Mouse (Mus musculus) erythroblast, embryonic 14.5 days (primary cell): ENCODE measurements around the gene Rab42.

Experiments used
- GATA1 ChIP-seq: IDR thresholded peaks from 2 replicates; pipeline ENCODE4 v1.6.1; 2012; ENCODE audit warnings: low read length, inconsistent platforms, mixed read lengths
- TAL1 ChIP-seq: IDR thresholded peaks from 3 replicates; pipeline ENCODE4 v1.6.1; 2012; ENCODE audit warnings: low read length, inconsistent platforms, mixed read lengths

DNA sequence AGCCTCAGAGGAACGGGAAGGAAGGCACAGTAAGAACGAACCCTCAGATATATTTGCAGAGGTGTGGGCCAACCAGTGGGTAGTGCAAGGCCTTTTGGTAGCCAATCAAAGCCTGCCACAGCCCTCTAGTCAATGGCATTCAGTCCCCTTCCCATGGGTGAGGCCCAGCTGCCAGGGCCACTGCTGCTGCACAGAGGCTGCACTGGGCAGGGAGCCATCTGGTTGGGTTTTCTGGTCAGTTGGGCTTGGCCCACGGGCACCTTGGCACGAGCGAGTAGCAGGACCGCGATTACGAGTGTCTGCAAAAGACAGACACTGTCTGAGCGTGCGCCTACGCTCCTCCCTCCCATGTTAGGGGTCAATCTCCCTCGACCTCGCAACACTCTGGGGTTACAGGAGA is 35.8 kb upstream of the Rab42 start:
- TF ChIP-seq GATA1 (no peak), TAL1 (no peak)
